27 mouse cellular contexts compared by ENCODE assay signal in genomic region chr1:118687726-118688125, GRCm38 (mm10). TPM values are rescaled to one million over a fixed set of nuclear protein-coding genes. Genes with fewer than 3 reads are reported as not detected.
"Had no signal": no experiment of that assay in that cellular context is flagged by ENCODE, and none has a peak within 500 bp of the region (broad histone marks: within the 10 kb centered on the region; RNA-seq: fewer than 3 reads in every experiment).

No protein-coding gene starts in this region.

- H3K4me3 ChIP-seq: embryonic facial prominence, embryonic 10.5 days; embryonic facial prominence, embryonic 12.5 days; embryonic facial prominence, embryonic 13.5 days; embryonic facial prominence, embryonic 15.5 days; erythroblast, embryonic 14.5 days; forebrain, embryonic 10.5 days; forebrain, embryonic 12.5 days; forebrain, embryonic 13.5 days; forebrain, embryonic 15.5 days; gastrocnemius, adult 2 months; heart, adult 2 months; heart, embryonic 10.5 days; heart, embryonic 12.5 days; heart, embryonic 13.5 days had no signal

- H3K4me2 ChIP-seq: embryonic facial prominence, embryonic 12.5 days; embryonic facial prominence, embryonic 13.5 days; embryonic facial prominence, embryonic 15.5 days; forebrain, embryonic 12.5 days; forebrain, embryonic 13.5 days; forebrain, embryonic 15.5 days; heart, embryonic 12.5 days; heart, embryonic 13.5 days had no signal

- ATAC-seq: forebrain, embryonic 13.5 days; forebrain, embryonic 14.5 days; forebrain, embryonic 15.5 days; forebrain, embryonic 16.5 days; forebrain, postnatal 0 days had no signal

- H3K36me3 ChIP-seq: embryonic facial prominence, embryonic 10.5 days; embryonic facial prominence, embryonic 12.5 days; embryonic facial prominence, embryonic 13.5 days; embryonic facial prominence, embryonic 15.5 days; forebrain, embryonic 10.5 days; forebrain, embryonic 12.5 days; forebrain, embryonic 15.5 days; heart, embryonic 10.5 days; heart, embryonic 12.5 days; heart, embryonic 13.5 days had no signal

- H3K27me3 ChIP-seq: embryonic facial prominence, embryonic 12.5 days; embryonic facial prominence, embryonic 13.5 days; embryonic facial prominence, embryonic 15.5 days; forebrain, embryonic 12.5 days; forebrain, embryonic 13.5 days; forebrain, embryonic 15.5 days; heart, embryonic 12.5 days; heart, embryonic 13.5 days had no signal

- H3K9ac ChIP-seq: embryonic facial prominence, embryonic 12.5 days; embryonic facial prominence, embryonic 13.5 days; embryonic facial prominence, embryonic 15.5 days; forebrain, embryonic 12.5 days; forebrain, embryonic 13.5 days; forebrain, embryonic 15.5 days; forebrain, postnatal 0 days; heart, embryonic 12.5 days; heart, embryonic 13.5 days had no signal

- H3K9me3 ChIP-seq: embryonic facial prominence, embryonic 10.5 days; embryonic facial prominence, embryonic 12.5 days; embryonic facial prominence, embryonic 13.5 days; embryonic facial prominence, embryonic 15.5 days; forebrain, embryonic 10.5 days; forebrain, embryonic 12.5 days; forebrain, embryonic 13.5 days; forebrain, embryonic 15.5 days; heart, embryonic 10.5 days; heart, embryonic 12.5 days; heart, embryonic 13.5 days had no signal

- H3K27ac ChIP-seq: embryonic facial prominence, embryonic 10.5 days; embryonic facial prominence, embryonic 12.5 days; embryonic facial prominence, embryonic 13.5 days; embryonic facial prominence, embryonic 15.5 days; forebrain, embryonic 10.5 days; forebrain, embryonic 12.5 days; forebrain, embryonic 13.5 days; forebrain, embryonic 15.5 days; gastrocnemius, adult 2 months; heart, adult 2 months; heart, embryonic 10.5 days; heart, embryonic 13.5 days had no signal

- DNase-seq: cerebellum, postnatal 14 days; cerebellum, postnatal 25 days; cerebellum, postnatal 36 days; embryo, embryonic 11 days; forebrain, postnatal 0 days; gastrocnemius, adult 2 months; gastrocnemius, postnatal 10 days; gastrocnemius, postnatal 14 days; gastrocnemius, postnatal 25 days; gastrocnemius, postnatal 36 days; heart, adult 11 months; heart, adult 18-20 months; heart, adult 2 months had no signal

- H3K4me1 ChIP-seq: embryonic facial prominence, embryonic 12.5 days; embryonic facial prominence, embryonic 13.5 days; embryonic facial prominence, embryonic 15.5 days; forebrain, embryonic 12.5 days; forebrain, embryonic 13.5 days; forebrain, embryonic 15.5 days had no signal

RNA-seq across cellular contexts. Expression of gene Tfcp2l1, which starts 60.0 kb away (rescaled TPM):
- polyA plus RNA-seq: erythroblast, embryonic 14.5 days had no signal
